In the genomic region with DNA sequence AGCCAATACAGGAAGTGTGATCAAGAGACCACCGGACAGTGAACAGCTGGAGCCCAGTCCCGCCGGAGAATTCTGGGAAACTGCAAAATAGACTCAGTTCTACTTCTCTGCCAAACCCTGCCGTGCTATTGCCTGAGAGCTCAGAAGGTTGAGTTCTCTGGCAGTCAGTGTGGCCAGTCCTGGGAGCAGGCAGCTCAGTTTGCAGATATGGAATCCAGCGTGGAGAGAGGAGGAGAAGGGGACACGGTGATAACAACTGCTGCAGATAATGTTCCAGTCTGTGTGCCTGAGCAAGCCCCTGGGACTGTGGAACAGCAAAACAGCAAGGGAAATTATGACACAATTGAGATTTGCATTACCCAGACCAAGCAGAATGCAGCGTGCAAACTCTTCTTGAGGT, we compare ENCODE assay signal across 15 mouse cellular contexts. TPM values are rescaled to one million over a fixed set of nuclear protein-coding genes. Genes with fewer than 3 reads are reported as not detected.
A peak's percentile ranks its signal among the peaks of the same experiment; 100 is the strongest.
DNase-seq lines count a peak whose midpoint lies in the region; TF ChIP-seq lines count a peak whose summit lies in the region.
"Had no signal": no experiment of that assay in that cellular context is flagged by ENCODE, and none has a peak within 500 bp of the region (broad histone marks: within the 10 kb centered on the region; RNA-seq: fewer than 3 reads in every experiment).

No protein-coding gene starts in this region.

- H3K4me3 ChIP-seq in heart, adult 2 months, result no peak overlapping the region
- H3K4me3 ChIP-seq in hindbrain, embryonic 10.5 days, result no peak overlapping the region
- H3K4me3 ChIP-seq: forebrain, embryonic 10.5 days; liver, embryonic 12.5 days; midbrain, embryonic 10.5 days had no signal

- H3K36me3 ChIP-seq in heart, adult 2 months (ENCODE audit: control insufficient read depth, insufficient read depth, low read length), result no peaks in the 10 kb centered on the region
- H3K36me3 ChIP-seq in hindbrain, embryonic 10.5 days, result no peaks in the 10 kb centered on the region
- H3K36me3 ChIP-seq: forebrain, embryonic 10.5 days; G1E; liver, embryonic 12.5 days; midbrain, embryonic 10.5 days had no signal

- no peak for TF ChIP-seq POLR2A in heart, adult 2 months (IDR thresholded peaks at IDR 0.05; ENCODE audit: insufficient read depth, low read depth, low read length)

- peak; percentile 17 for DNase-seq in gastrocnemius, adult 18-20 months (ENCODE audit: low spot score)
- DNase-seq in gastrocnemius, postnatal 36 days, result no peak
- peak; percentile 47 for DNase-seq in A20 (ENCODE audit: low read depth, low spot score)
- DNase-seq in heart, adult 2 months, result peak; percentile 31 to 64
- DNase-seq in heart, postnatal 10 days, result peak; percentile 46 to 65
- DNase-seq in thymus, postnatal 10 days (ENCODE audit: low spot score in 2 of 2), result no peak
- DNase-seq in hindbrain, embryonic 10.5 days (ENCODE audit: low spot score), result no peak
- DNase-seq in right cerebral cortex, adult 2 months (ENCODE audit: low spot score in 2 of 2), result no peak
- DNase-seq: B cell, adult 2 months; cerebellum, adult 2 months; lung, postnatal 10 days had no signal

- intact Hi-C loops in gastrocnemius, postnatal 36 days (cut with DNase I), result no loop called here
- intact Hi-C loops in heart, adult 2 months (cut with DNase I), result no loop called here
- intact Hi-C loops in heart, postnatal 10 days (cut with DNase I), result loop anchor here (2.0 kb wide), 1 partner anchor 17 kb away; no protein-coding TSS in a partner anchor

- TF ChIP-seq EP300 in heart, adult 2 months (IDR thresholded peaks at IDR 0.05; ENCODE audit: insufficient read depth, low read depth, low read length), result 0 out of 2 replicates have a peak, but pooled peaks have one; percentile 50

- H3K9me3 ChIP-seq in hindbrain, embryonic 10.5 days, result no peaks in the 10 kb centered on the region
- H3K9me3 ChIP-seq: forebrain, embryonic 10.5 days; midbrain, embryonic 10.5 days had no signal

- no peaks in the 10 kb centered on the region for H3K27me3 ChIP-seq in heart, adult 2 months (ENCODE audit: control insufficient read depth, insufficient read depth, low read length)
- no peaks in the 10 kb centered on the region for H3K27me3 ChIP-seq in hindbrain, embryonic 10.5 days (ENCODE audit: insufficient read depth, poor library complexity, severe bottlenecking)
- H3K27me3 ChIP-seq: liver, embryonic 12.5 days had no signal

- H3K79me2 ChIP-seq in heart, adult 2 months (replicated peaks; ENCODE audit: control insufficient read depth, insufficient read depth, low read length), result no peaks in the 10 kb centered on the region

- no peak overlapping the region for H3K9ac ChIP-seq in heart, adult 2 months (ENCODE audit: low read depth, low read length)
- H3K9ac ChIP-seq: liver, embryonic 12.5 days had no signal

- peaks cover 3% of the 10 kb centered on the region for H3K4me1 ChIP-seq in heart, adult 2 months (ENCODE audit: control insufficient read depth, insufficient read depth, low read length)
- H3K4me1 ChIP-seq in hindbrain, embryonic 10.5 days (replicated peaks), result no peaks in the 10 kb centered on the region
- H3K4me1 ChIP-seq: forebrain, embryonic 10.5 days; liver, embryonic 12.5 days; midbrain, embryonic 10.5 days had no signal

- no peak overlapping the region; the same call in 1 of the 2 replicates for H3K27ac ChIP-seq in heart, adult 2 months
- H3K27ac ChIP-seq in hindbrain, embryonic 10.5 days, result no peak overlapping the region
- H3K27ac ChIP-seq: forebrain, embryonic 10.5 days; liver, embryonic 12.5 days; midbrain, embryonic 10.5 days had no signal

- 15% methylated on average over 7 of the region's 7 CpGs for whole genome bisulfite sequencing in heart, adult 2 months
- 82% methylated on average over 7 of the region's 7 CpGs for whole genome bisulfite sequencing in hindbrain, embryonic 10.5 days

- no peak for TF ChIP-seq CTCF in heart, adult 2 months (IDR thresholded peaks at IDR 0.05)

RNA-seq across cellular contexts. Expression of gene Col6a6, which starts 7.6 kb away (rescaled TPM):
- total RNA-seq in gastrocnemius, adult 18-20 months (2021), result 1 to 10 TPM; 2.0 TPM
- total RNA-seq in gastrocnemius, postnatal 36 days (2021), result 1 to 10 TPM; 3.0 to 3.5 TPM
- total RNA-seq in heart, adult 2 months (2021), result 1 to 10 TPM; 2.5 to 3.5 TPM
- 1.5 and 2.3 TPM in 2 replicates for polyA plus RNA-seq in heart, adult 2 months (2012; rRNA removed)
- total RNA-seq in heart, postnatal 10 days (2021), result 10 to 100 TPM; 16.7 to 20.5 TPM
- 0.02 and 0.09 TPM in 2 replicates for polyA plus RNA-seq in hindbrain, embryonic 10.5 days (2016; fragmentation: Nextera tagmentation; extraction: Ambion mirVana)
- polyA plus RNA-seq: G1E had no signal

Comparison
In these comparisons a context has a peak if more than half of its experiments do, and no peak if none do; other contexts are left out.
1. DNase-seq: peak in gastrocnemius, adult 18-20 months (single experiment), A20 (single experiment), heart, adult 2 months (2 of 2) and heart, postnatal 10 days (2 of 2); none in gastrocnemius, postnatal 36 days (0 of 2), thymus, postnatal 10 days (0 of 2), hindbrain, embryonic 10.5 days (single experiment) and right cerebral cortex, adult 2 months (0 of 2).